Mouse (Mus musculus) bone marrow macrophage, adult 2 months (primary cell): Measurements from ENCODE around the gene Gm10382. TPM values are rescaled to one million over a fixed set of nuclear protein-coding genes. Genes with fewer than 3 reads are reported as not detected.
A peak's percentile ranks its signal among the peaks of the same experiment; 100 is the strongest.

ENCODE experiments used
- H3K27ac ChIP-seq: 2 replicates; pipeline ENCODE4 v1.5.1; 2012; ENCODE audit warnings: low read depth, low read length; ENCODE audit not compliant: insufficient read depth
- H3K4me1 ChIP-seq: 2 replicates; pipeline ENCODE4 v1.6.1; 2012; ENCODE audit warnings: low read length; ENCODE audit not compliant: control insufficient read depth, insufficient read depth
- H3K4me3 ChIP-seq: 2 replicates; pipeline ENCODE4 v1.5.1; 2012; ENCODE audit warnings: mild to moderate bottlenecking, low read length, moderate library complexity; ENCODE audit not compliant: insufficient read depth
- CTCF ChIP-seq: IDR thresholded peaks from 2 replicates; pipeline ENCODE4 v1.5.1; 2012; ENCODE audit warnings: low read depth, mild to moderate bottlenecking, low read length, moderate library complexity
- POLR2A ChIP-seq: IDR thresholded peaks from 2 replicates; pipeline ENCODE4 v1.6.1; 2012; ENCODE audit warnings: mild to moderate bottlenecking, low read depth, low read length, borderline replicate concordance
- polyA plus RNA-seq: library from polyadenylated mRNA; stranded (reverse); fragments of >200 nt; gene quantifications from 2 replicates; pipeline ENCODE4 v1.2.4, GENCODE M21; 2012; ENCODE audit not compliant: missing spikeins, insufficient read depth, insufficient read length

The Gm10382 gene
- polyA plus RNA-seq, 1 experiment: not detected

- Histone ChIP-seq H3K4me1 (peaks cover 16% of the 10 kb centered on the region), H3K27ac (no peak overlapping the region), H3K4me3 (no peak overlapping the region)
- TF ChIP-seq CTCF (no peak), POLR2A (no peak)
Observed at GRCm38 (mm10) chr5:125368156-125368555, 21.0 kb upstream of the Gm10382 start.

- Histone ChIP-seq H3K4me1 (peaks cover 12% of the 10 kb centered on the region), H3K4me3 (no peak overlapping the region), H3K27ac (no peak overlapping the region)
- TF ChIP-seq POLR2A: no peak
- TF ChIP-seq CTCF: no peak
Observed at GRCm38 (mm10) chr5:125368568-125368967, 20.6 kb upstream of the Gm10382 start.

- TF ChIP-seq POLR2A (no peak), CTCF (peak; percentile 18; the same call in 1 of the 2 replicates)
Observed at GRCm38 (mm10) chr5:125370950-125371693, 18.0 kb upstream of the Gm10382 start.

GRCm38 (mm10) chr5:125372027-125372426 lies 17.1 kb upstream of the Gm10382 start:
- Histone ChIP-seq H3K4me1 (peaks cover 5% of the 10 kb centered on the region), H3K27ac (no peak overlapping the region), H3K4me3 (no peak overlapping the region)
- TF ChIP-seq CTCF (no peak), POLR2A (no peak)

More at GRCm38 (mm10) chr5:125370950-125371693, 18.0 kb upstream of the Gm10382 start:
- Histone ChIP-seq H3K4me3 (no peak overlapping the region), H3K27ac (no peak overlapping the region), H3K4me1 (peaks cover 5% of the 10 kb centered on the region)

GRCm38 (mm10) chr5:125375871-125376270 lies 13.3 kb upstream of the Gm10382 start:
- Histone ChIP-seq H3K27ac (no peak overlapping the region), H3K4me3 (no peak overlapping the region), H3K4me1 (no peaks in the 10 kb centered on the region)
- no peak for TF ChIP-seq CTCF
- no peak for TF ChIP-seq POLR2A

- TF ChIP-seq POLR2A (no peak), CTCF (no peak)
- no peak overlapping the region for H3K4me3 ChIP-seq
- H3K4me1 ChIP-seq: no peaks in the 10 kb centered on the region
- H3K27ac ChIP-seq: no peak overlapping the region
Observed at GRCm38 (mm10) chr5:125377214-125377613, 11.9 kb upstream of the Gm10382 start.

GRCm38 (mm10) chr5:125378919-125379318 lies 10.2 kb upstream of the Gm10382 start:
- TF ChIP-seq CTCF (no peak), POLR2A (no peak)
- Histone ChIP-seq H3K4me1 (no peaks in the 10 kb centered on the region), H3K4me3 (no peak overlapping the region), H3K27ac (no peak overlapping the region)

- H3K4me1 ChIP-seq: peaks cover 3% of the 10 kb centered on the region; the same call in 1 of the 2 replicates
- H3K4me3 ChIP-seq: no peak overlapping the region
- no peak overlapping the region for H3K27ac ChIP-seq
- TF ChIP-seq POLR2A (no peak), CTCF (no peak)
Observed at GRCm38 (mm10) chr5:125381954-125382672, 7.0 kb upstream of the Gm10382 start.

- H3K4me3 ChIP-seq: no peak overlapping the region
- peak overlapping the region; percentile 24 for H3K27ac ChIP-seq
- H3K4me1 ChIP-seq: peaks cover 3% of the 10 kb centered on the region; the same call in 1 of the 2 replicates
- TF ChIP-seq CTCF (no peak), POLR2A (no peak)
Observed at GRCm38 (mm10) chr5:125382673-125383558, 6.2 kb upstream of the Gm10382 start.
